ENCODE assay signal across 15 mouse cellular contexts in the genomic region with DNA sequence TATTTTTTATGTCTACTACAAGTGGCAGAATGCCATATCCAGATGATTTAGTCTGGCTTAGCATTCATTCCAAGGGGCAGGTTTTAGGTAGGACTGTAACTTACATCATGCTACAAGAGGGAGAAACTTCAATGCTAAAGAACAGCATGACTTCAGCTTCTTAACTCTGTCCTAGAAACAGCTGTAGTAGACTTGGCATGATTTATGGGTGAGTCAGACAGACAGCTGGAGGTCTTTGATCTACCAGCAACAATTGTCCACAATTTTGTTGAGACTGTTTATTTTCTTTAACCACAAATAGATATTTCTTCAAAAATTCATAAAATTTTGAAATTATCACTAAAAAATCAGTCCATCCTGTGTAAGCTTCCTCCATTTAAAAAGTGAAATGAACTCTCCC.
"Had no signal": no experiment of that assay in that cellular context is flagged by ENCODE, and none has a peak within 500 bp of the region (broad histone marks: within the 10 kb centered on the region; RNA-seq: fewer than 3 reads in every experiment).

No protein-coding gene starts in this region.

- H3K9me3 ChIP-seq: neural tube, embryonic 15.5 days; stomach, embryonic 15.5 days had no signal

- DNase-seq: retina, postnatal 1 day; right cerebral cortex, adult 18-20 months; right cerebral cortex, postnatal 14 days; right cerebral cortex, postnatal 25 days; right cerebral cortex, postnatal 4 days; spleen, adult 18-20 months; thymus, adult 18-20 months; thymus, adult 2 months; thymus, postnatal 14 days; thymus, postnatal 25 days; thymus, postnatal 36 days; thymus, postnatal 4 days had no signal

- H3K27ac ChIP-seq: neural tube, embryonic 15.5 days; stomach, embryonic 15.5 days; stomach, postnatal 0 days had no signal

- H3K4me1 ChIP-seq: neural tube, embryonic 15.5 days; stomach, embryonic 15.5 days had no signal

- H3K4me3 ChIP-seq: neural tube, embryonic 15.5 days; stomach, embryonic 15.5 days had no signal

- H3K9ac ChIP-seq: neural tube, embryonic 15.5 days; stomach, embryonic 15.5 days had no signal

- H3K27me3 ChIP-seq: neural tube, embryonic 15.5 days; stomach, embryonic 15.5 days had no signal

- H3K36me3 ChIP-seq: neural tube, embryonic 15.5 days; stomach, embryonic 15.5 days had no signal

- H3K4me2 ChIP-seq: neural tube, embryonic 15.5 days; stomach, embryonic 15.5 days had no signal
